Mouse (Mus musculus) kidney, embryonic 15.5 days (tissue): ENCODE measurements at regions not wholly inside any gene's neighbourhood (a gene's known extent, or its start where the extent isn't known, plus 50 kb on each side); places are given as distances from the start of the nearest gene placed in this dataset.

Experiments used
- ATAC-seq: fragments of 200-750 bp; cut with Nextera tagmentation; replicated peaks from 2 replicates; pipeline ENCODE4 v1.8.0; 2017; ENCODE audit warnings: moderate TSS enrichment; ENCODE audit not compliant: low FRiP score
- H3K27ac ChIP-seq: fragments of 300-500 bp; sonication (generic); 2 replicates; pipeline ENCODE4 v1.5.1; 2015; ENCODE audit warnings: mild to moderate bottlenecking, inconsistent platforms
- H3K27me3 ChIP-seq: fragments of 300-500 bp; sonication (generic); 2 replicates; pipeline ENCODE4 v1.6.1; 2015; ENCODE audit warnings: inconsistent platforms
- H3K36me3 ChIP-seq: fragments of 300-500 bp; sonication (generic); 2 replicates; pipeline ENCODE4 v1.6.1; 2015; ENCODE audit warnings: inconsistent platforms
- H3K4me1 ChIP-seq: fragments of 300-500 bp; sonication (generic); 2 replicates; pipeline ENCODE4 v1.6.1; 2015; ENCODE audit warnings: inconsistent platforms
- H3K4me2 ChIP-seq: fragments of 300-500 bp; sonication (generic); 2 replicates; pipeline ENCODE4 v1.6.1; 2015; ENCODE audit warnings: moderate library complexity, mild to moderate bottlenecking, inconsistent platforms
- H3K4me3 ChIP-seq: fragments of 300-500 bp; sonication (generic); replicated peaks from 2 replicates; pipeline ENCODE4 v1.5.1; 2015; ENCODE audit warnings: mild to moderate bottlenecking, inconsistent platforms
- H3K9ac ChIP-seq: fragments of 300-500 bp; sonication (generic); 2 replicates; pipeline ENCODE4 v1.6.1; 2015; ENCODE audit warnings: mild to moderate bottlenecking, inconsistent platforms
- H3K9me3 ChIP-seq: fragments of 300-500 bp; sonication (generic); replicated peaks from 2 replicates; pipeline ENCODE4 v1.6.1; 2016; ENCODE audit warnings: inconsistent platforms
- WGBS: fragments of 180-500 bp; shearing (Covaris S2); methylation state at CpG from one replicate; pipeline ENCODE4 v1.1.7; 2015; ENCODE audit warnings: mixed read lengths; 5-methylcytosine and 5-hydroxymethylcytosine counted together

- WGBS, result 57% methylated on average over 4 of the region's 4 CpGs
- no peaks in the 10 kb centered on the region for H3K27me3 ChIP-seq
- no peak overlapping the region for H3K4me3 ChIP-seq
Measured at GRCm38 (mm10) chr1:120762921-120763595, 160.8 kb downstream of the En1 start.

DNA sequence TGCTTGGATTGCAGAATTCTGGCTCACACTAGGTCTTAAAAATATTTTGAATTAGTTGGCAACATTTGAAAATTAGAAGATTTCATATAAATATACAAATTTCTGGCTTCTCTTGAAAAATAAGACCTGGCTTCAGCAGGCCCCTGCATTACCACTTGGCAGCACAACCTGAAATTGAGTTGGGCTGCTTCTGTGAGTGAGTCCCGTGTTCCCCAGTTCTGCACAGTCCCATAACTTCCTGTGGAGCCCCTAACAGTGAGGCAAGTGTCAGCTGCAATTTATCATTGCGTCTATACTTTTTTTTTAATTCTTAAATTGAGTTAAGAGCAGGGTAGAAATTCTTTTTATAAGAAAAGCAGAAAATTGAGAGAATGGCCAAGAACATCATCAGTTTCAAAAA, 164.8 kb downstream of the En1 start:
- Histone ChIP-seq H3K27me3 (no peaks in the 10 kb centered on the region), H3K9ac (no peak overlapping the region), H3K4me1 (no peaks in the 10 kb centered on the region), H3K27ac (no peak overlapping the region), H3K9me3 (no peaks in the 10 kb centered on the region), H3K4me2 (no peak overlapping the region), H3K4me3 (no peak overlapping the region), H3K36me3 (no peaks in the 10 kb centered on the region)
- ATAC-seq, result no peak
- 56% methylated on average over 2 of the region's 2 CpGs for WGBS

More at GRCm38 (mm10) chr1:120762921-120763595, 160.8 kb downstream of the En1 start:
- no peak for ATAC-seq
- H3K27ac ChIP-seq, result no peak overlapping the region
- no peak overlapping the region for H3K9ac ChIP-seq
- H3K9me3 ChIP-seq, result no peaks in the 10 kb centered on the region
- peaks cover 4% of the 10 kb centered on the region for H3K4me1 ChIP-seq
- H3K4me2 ChIP-seq, result no peak overlapping the region
- H3K36me3 ChIP-seq, result no peaks in the 10 kb centered on the region

- Histone ChIP-seq H3K27me3 (no peaks in the 10 kb centered on the region), H3K36me3 (no peaks in the 10 kb centered on the region), H3K9me3 (no peaks in the 10 kb centered on the region), H3K9ac (no peak overlapping the region), H3K4me1 (no peaks in the 10 kb centered on the region), H3K4me3 (no peak overlapping the region), H3K4me2 (no peak overlapping the region), H3K27ac (no peak overlapping the region)
- no peak for ATAC-seq
- 17% methylated on average over 2 of the region's 2 CpGs for WGBS
Measured at GRCm38 (mm10) chr1:120771269-120771668, 169.1 kb downstream of the En1 start.

DNA sequence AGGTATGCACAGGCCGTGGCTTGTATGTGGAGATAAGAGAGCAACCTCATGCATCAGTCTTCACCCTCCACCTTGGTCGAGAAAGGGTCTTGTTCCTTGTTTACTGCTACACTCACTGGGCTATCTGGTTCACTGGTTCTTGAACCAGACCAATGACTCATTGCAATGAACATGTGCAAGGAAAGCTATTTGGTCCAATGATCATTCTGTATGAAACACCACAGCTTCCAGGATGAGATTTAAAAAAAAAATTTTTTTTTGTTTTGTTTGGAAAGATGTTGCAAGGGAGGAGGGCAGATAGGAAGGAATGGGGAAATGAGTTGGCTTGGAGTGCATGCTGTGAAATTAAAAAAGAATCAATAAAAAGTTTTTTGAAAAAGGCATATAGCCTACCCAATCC, 174.7 kb downstream of the En1 start:
- ATAC-seq, result no peak
- no peak overlapping the region for H3K27ac ChIP-seq
- H3K4me1 ChIP-seq, result no peaks in the 10 kb centered on the region
- H3K4me2 ChIP-seq, result no peak overlapping the region
- WGBS, result 65% methylated on average over 2 of the region's 2 CpGs
- no peaks in the 10 kb centered on the region for H3K9me3 ChIP-seq
- H3K9ac ChIP-seq, result no peak overlapping the region
- H3K36me3 ChIP-seq, result no peaks in the 10 kb centered on the region
- no peak overlapping the region for H3K4me3 ChIP-seq
- H3K27me3 ChIP-seq, result no peaks in the 10 kb centered on the region

GRCm38 (mm10) chr1:120777468-120777867, 175.2 kb downstream of the En1 start:
- H3K9ac ChIP-seq, result no peak overlapping the region
- 79% methylated on average over 2 of the region's 2 CpGs for WGBS
- H3K4me2 ChIP-seq, result no peak overlapping the region
- ATAC-seq, result no peak
- H3K4me3 ChIP-seq, result no peak overlapping the region
- no peaks in the 10 kb centered on the region for H3K36me3 ChIP-seq
- no peaks in the 10 kb centered on the region for H3K27me3 ChIP-seq
- H3K4me1 ChIP-seq, result no peaks in the 10 kb centered on the region
- H3K27ac ChIP-seq, result no peak overlapping the region
- H3K9me3 ChIP-seq, result no peaks in the 10 kb centered on the region

DNA sequence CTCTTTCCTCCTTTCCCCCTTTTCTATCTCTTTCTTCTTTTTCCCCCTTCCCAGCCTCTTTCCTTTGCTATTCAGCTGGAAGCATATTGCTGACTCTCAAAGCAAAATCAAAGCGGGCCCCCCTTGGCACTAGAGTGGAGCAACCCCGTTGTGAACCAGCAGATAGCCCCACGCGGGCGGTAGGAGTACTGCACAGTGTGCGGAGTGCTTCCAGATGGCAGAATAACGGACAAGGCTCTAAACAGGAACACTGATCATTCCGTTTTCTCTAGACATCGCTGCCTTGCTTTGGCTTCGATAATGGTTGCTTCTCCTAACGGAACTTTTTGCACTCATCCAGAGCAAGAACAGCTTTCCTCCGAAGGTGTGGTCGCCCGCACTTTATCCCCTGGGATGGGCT, 193.0 kb downstream of the En1 start:
- Histone ChIP-seq H3K4me2 (no peak overlapping the region), H3K27ac (no peak overlapping the region), H3K9ac (no peak overlapping the region), H3K4me1 (no peaks in the 10 kb centered on the region), H3K9me3 (no peaks in the 10 kb centered on the region), H3K36me3 (no peaks in the 10 kb centered on the region), H3K27me3 (no peaks in the 10 kb centered on the region), H3K4me3 (no peak overlapping the region)
- WGBS, result 72% methylated on average over 14 of the region's 14 CpGs
- ATAC-seq, result no peak

GRCm38 (mm10) chr1:120801248-120801979, 199.2 kb downstream of the En1 start:
- no peaks in the 10 kb centered on the region for H3K36me3 ChIP-seq
- H3K9ac ChIP-seq, result no peak overlapping the region
- WGBS, result 44% methylated on average over 5 of the region's 5 CpGs
- no peaks in the 10 kb centered on the region for H3K9me3 ChIP-seq
- ATAC-seq, result no peak
- H3K4me3 ChIP-seq, result no peak overlapping the region
- H3K27me3 ChIP-seq, result no peaks in the 10 kb centered on the region
- no peaks in the 10 kb centered on the region for H3K4me1 ChIP-seq
- H3K27ac ChIP-seq, result no peak overlapping the region
- H3K4me2 ChIP-seq, result no peak overlapping the region

DNA sequence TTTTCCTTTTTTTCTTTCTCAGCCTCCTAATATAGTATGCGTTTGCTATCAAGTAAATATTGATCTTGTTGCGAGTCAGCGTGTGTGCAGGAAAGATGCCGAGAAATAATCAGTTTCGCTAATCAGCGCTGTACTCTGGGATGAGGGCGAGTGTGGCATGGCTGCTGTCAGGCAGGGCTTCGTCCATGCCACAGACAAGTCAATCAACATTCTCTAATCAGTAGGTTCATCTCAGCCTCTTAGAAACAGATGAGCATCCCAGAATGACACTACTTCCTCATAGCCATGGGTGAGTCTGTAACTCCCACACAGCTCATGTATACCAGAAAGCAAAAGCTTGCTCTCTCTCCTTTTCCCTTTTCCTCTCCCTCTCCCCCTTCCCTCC, 199.8 kb downstream of the En1 start:
- Histone ChIP-seq H3K27ac (no peak overlapping the region), H3K27me3 (no peaks in the 10 kb centered on the region), H3K9ac (no peak overlapping the region), H3K36me3 (no peaks in the 10 kb centered on the region), H3K4me1 (no peaks in the 10 kb centered on the region), H3K4me2 (no peak overlapping the region), H3K4me3 (no peak overlapping the region), H3K9me3 (no peaks in the 10 kb centered on the region)
- ATAC-seq, result no peak
- 79% methylated on average over 8 of the region's 8 CpGs for WGBS

DNA sequence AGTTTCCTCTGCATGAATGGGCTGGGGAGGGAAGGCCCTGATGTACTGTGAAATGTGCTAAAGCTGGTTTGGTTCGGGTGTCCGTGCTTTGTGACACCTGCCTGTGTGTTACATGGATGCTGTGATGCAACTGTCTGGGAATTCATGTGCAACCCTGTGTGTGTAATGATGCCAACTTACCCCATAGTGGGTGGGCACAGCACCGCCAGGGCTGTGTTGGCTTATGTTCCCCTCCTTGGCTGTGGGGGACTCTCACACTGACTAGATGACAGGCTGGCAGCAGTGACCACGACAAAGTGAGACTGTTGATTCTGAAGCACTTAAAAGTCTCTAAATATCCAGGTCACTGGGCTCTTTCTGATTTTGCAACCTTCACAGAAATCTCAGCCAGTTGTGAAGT, 212.2 kb downstream of the En1 start:
- Histone ChIP-seq H3K4me2 (no peak overlapping the region), H3K9me3 (no peaks in the 10 kb centered on the region), H3K4me3 (no peak overlapping the region), H3K4me1 (no peaks in the 10 kb centered on the region), H3K9ac (no peak overlapping the region), H3K27ac (no peak overlapping the region), H3K36me3 (no peaks in the 10 kb centered on the region), H3K27me3 (no peaks in the 10 kb centered on the region)
- 80% methylated on average over 4 of the region's 4 CpGs for WGBS
- no peak for ATAC-seq

DNA sequence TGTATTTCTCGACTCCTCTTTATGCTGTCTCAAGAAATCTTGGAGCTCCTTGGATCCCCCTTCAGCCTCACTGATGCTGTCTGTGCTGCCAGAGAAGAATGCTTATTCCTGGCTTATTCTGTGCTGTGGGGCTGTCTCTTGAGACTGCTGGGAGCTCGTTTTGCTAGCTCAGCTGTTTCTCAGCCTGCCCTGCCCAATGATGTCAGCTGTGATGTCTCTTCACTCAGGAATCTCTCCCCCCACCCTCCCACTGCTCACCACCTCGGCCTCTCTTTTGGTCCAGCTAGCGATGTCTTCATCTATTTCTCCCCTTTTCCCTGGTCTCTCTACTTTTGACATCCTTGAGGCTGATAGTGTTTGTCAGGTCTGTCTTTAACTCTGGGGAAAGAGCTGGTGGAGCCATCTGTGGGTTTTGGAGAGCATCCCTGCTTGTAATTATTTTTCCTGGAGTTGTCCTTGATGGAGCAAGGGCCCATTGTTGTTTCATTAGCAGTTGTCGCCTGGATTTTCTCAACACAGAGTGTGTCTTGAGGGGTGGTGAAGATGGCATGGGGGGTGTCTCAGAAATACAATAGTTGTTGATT, 214.1 kb downstream of the En1 start:
- no peak for ATAC-seq
- H3K4me2 ChIP-seq, result no peak overlapping the region
- H3K36me3 ChIP-seq, result no peaks in the 10 kb centered on the region
- H3K27me3 ChIP-seq, result no peaks in the 10 kb centered on the region
- WGBS, result 62% methylated on average over 5 of the region's 5 CpGs
- H3K4me3 ChIP-seq, result no peak overlapping the region
- no peaks in the 10 kb centered on the region for H3K4me1 ChIP-seq
- no peak overlapping the region for H3K9ac ChIP-seq
- H3K27ac ChIP-seq, result no peak overlapping the region
- H3K9me3 ChIP-seq, result no peaks in the 10 kb centered on the region

GRCm38 (mm10) chr1:120817563-120817962, 215.3 kb downstream of the En1 start:
- 8% methylated on average over 1 of the region's 1 CpGs for WGBS
- Histone ChIP-seq H3K4me2 (no peak overlapping the region), H3K9ac (no peak overlapping the region), H3K27me3 (no peaks in the 10 kb centered on the region), H3K36me3 (no peaks in the 10 kb centered on the region), H3K4me1 (no peaks in the 10 kb centered on the region), H3K9me3 (no peaks in the 10 kb centered on the region), H3K4me3 (no peak overlapping the region), H3K27ac (no peak overlapping the region)
- ATAC-seq, result no peak

- no peaks in the 10 kb centered on the region for H3K27me3 ChIP-seq
- 75% methylated on average over 1 of the region's 1 CpGs for WGBS
Measured at GRCm38 (mm10) chr1:120831975-120832374, 229.8 kb downstream of the En1 start.

More at GRCm38 (mm10) chr1:120831975-120832374, 229.8 kb downstream of the En1 start:
- Histone ChIP-seq H3K4me3 (no peak overlapping the region), H3K4me2 (no peak overlapping the region), H3K4me1 (no peaks in the 10 kb centered on the region), H3K27ac (no peak overlapping the region), H3K9me3 (no peaks in the 10 kb centered on the region), H3K9ac (no peak overlapping the region), H3K36me3 (no peaks in the 10 kb centered on the region)
- no peak for ATAC-seq
